Mouse (Mus musculus) cerebellum, adult 18-20 months (tissue): ENCODE results near the gene Aph1a.
"Not testable (repeated sequence)": the region's sequence is repeated elsewhere in the genome, so short reads cannot be mapped to it uniquely, and the experiment has no call there.

Source experiments
- DNase-seq, 2 experiments: peaks; one replicate each; pipeline ENCODE4 v3.0.0; 2021

The Aph1a gene

GRCm38 (mm10) chr3:95889664-95890063 lies 4.1 kb upstream of the Aph1a start:
- DNase-seq = no peak

GRCm38 (mm10) chr3:95891211-95892065 lies 2.3 kb upstream of the Aph1a start, which contains the start of gene BC028528:
TSS of gene BC028528 (minus strand) at chr3:95892005.
- DNase-seq = peak in 1 of 2 experiments; percentile 4

- DNase-seq = peak in 1 of 2 experiments; percentile 3
Measured at GRCm38 (mm10) chr3:95892066-95893052, 1.4 kb upstream of the Aph1a start.

- DNase-seq = no peak
Measured at GRCm38 (mm10) chr3:95893126-95893525, 643 bp upstream of the Aph1a start.

- peak; percentile 49 to 59 for DNase-seq
Measured at GRCm38 (mm10) chr3:95894317-95895160, 770 bp downstream of the Aph1a start.

GRCm38 (mm10) chr3:95895501-95895900 lies 1.7 kb downstream of the Aph1a start:
- peak in 1 of 2 experiments; percentile 10 for DNase-seq

GRCm38 (mm10) chr3:95899800-95900524 lies 6.2 kb downstream of the Aph1a start:
- DNase-seq = no peak

- DNase-seq = peak in 1 of 2 experiments; percentile 8
Measured at GRCm38 (mm10) chr3:95901616-95902372, 8.0 kb downstream of the Aph1a start.

- DNase-seq = no peak
Measured at GRCm38 (mm10) chr3:95902373-95902625, 8.5 kb downstream of the Aph1a start.

GRCm38 (mm10) chr3:95902643-95903042 lies 8.9 kb downstream of the Aph1a start:
- DNase-seq = no peak

GRCm38 (mm10) chr3:95903753-95904502 lies 10.2 kb downstream of the Aph1a start:
- DNase-seq = no peak

GRCm38 (mm10) chr3:95904568-95904967 lies 10.8 kb downstream of the Aph1a start, which contains the start of gene Car14:
TSS of gene Car14 (minus strand) at chr3:95904691.
- DNase-seq = peak in 1 of 2 experiments; percentile 6

- DNase-seq = peak; percentile 38 to 43
Measured at GRCm38 (mm10) chr3:95905146-95905939, 11.6 kb downstream of the Aph1a start.

GRCm38 (mm10) chr3:95905940-95906492 lies 12.2 kb downstream of the Aph1a start:
- peak; percentile 49 to 54 for DNase-seq

- DNase-seq = peak; percentile 46 to 51
Measured at GRCm38 (mm10) chr3:95906860-95907259, 13.1 kb downstream of the Aph1a start.

- no peak for DNase-seq
Measured at GRCm38 (mm10) chr3:95907613-95908012, 13.8 kb downstream of the Aph1a start.

- no peak for DNase-seq
Measured at GRCm38 (mm10) chr3:95914706-95915105, 20.9 kb downstream of the Aph1a start.

- no peak for DNase-seq
Measured at GRCm38 (mm10) chr3:95916760-95917159, 23.0 kb downstream of the Aph1a start.

GRCm38 (mm10) chr3:95920532-95920931 lies 26.8 kb downstream of the Aph1a start:
- not testable (repeated sequence) for DNase-seq
